Mouse (Mus musculus) lung, adult 2 months (tissue): ENCODE data around the gene Prelid3b.

Experiments
- CTCF ChIP-seq: fragments of 200-500 bp; IDR thresholded peaks from 2 replicates; pipeline ENCODE4 v1.5.1; 2011; ENCODE audit warnings: mild to moderate bottlenecking, low read length, control low read depth; ENCODE audit not compliant: insufficient read depth
- POLR2A ChIP-seq: fragments of 200-500 bp; IDR thresholded peaks from 2 replicates; pipeline ENCODE4 v1.6.1; 2011; ENCODE audit warnings: low read depth, mild to moderate bottlenecking, control low read depth, low read length, borderline replicate concordance; ENCODE audit errors: extremely low read depth

DNA sequence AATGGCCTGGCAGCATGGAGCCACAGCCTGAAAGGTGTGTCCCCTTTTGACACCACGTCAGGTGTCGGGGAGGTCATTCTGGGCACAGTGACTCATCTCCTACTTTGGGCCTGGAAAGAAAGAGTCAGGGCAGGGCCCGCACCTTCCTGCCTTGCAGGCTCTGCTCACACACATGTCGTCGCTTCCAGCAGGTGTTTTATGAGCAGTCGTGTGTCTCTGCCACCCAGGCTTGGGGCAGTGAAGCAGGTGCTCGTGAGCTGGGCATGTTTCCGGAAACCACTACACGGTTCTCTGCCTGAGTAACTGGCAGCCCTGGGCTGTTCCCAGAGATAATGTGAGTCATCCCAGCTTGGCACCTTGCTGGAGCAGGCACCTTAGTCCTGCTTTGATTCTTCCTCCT is 30.4 kb downstream of the Prelid3b start:
- no peak for TF ChIP-seq CTCF
- no peak for TF ChIP-seq POLR2A
